Mouse (Mus musculus) liver, embryonic 16.5 days (tissue): ENCODE results near the gene Olfr1360. TPM values are rescaled to one million over a fixed set of nuclear protein-coding genes. Genes with fewer than 3 reads are reported as not detected.

Experiments used
- ATAC-seq: fragments of 200-750 bp; cut with Nextera tagmentation; 2 replicates; pipeline ENCODE4 v1.8.0; 2017; ENCODE audit warnings: low read depth, mild to moderate bottlenecking, moderate number of reproducible peaks, moderate library complexity
- H3K27ac ChIP-seq: fragments of 300-500 bp; sonication (generic); 2 replicates; pipeline ENCODE4 v1.5.1; 2014; ENCODE audit warnings: mild to moderate bottlenecking, low read length
- H3K27me3 ChIP-seq: fragments of 300-500 bp; sonication (generic); 2 replicates; pipeline ENCODE4 v1.6.1; 2014; ENCODE audit warnings: low read depth, low read length, mixed read lengths; ENCODE audit not compliant: control insufficient read depth, insufficient read depth
- H3K36me3 ChIP-seq: fragments of 300-500 bp; sonication (generic); 2 replicates; pipeline ENCODE4 v1.6.1; 2014; ENCODE audit warnings: mild to moderate bottlenecking; ENCODE audit not compliant: control insufficient read depth, insufficient read depth
- H3K4me1 ChIP-seq: fragments of 300-500 bp; sonication (generic); 2 replicates; pipeline ENCODE4 v1.6.1; 2014; ENCODE audit warnings: low read depth, low read length, mixed read lengths; ENCODE audit not compliant: control insufficient read depth
- H3K4me2 ChIP-seq: fragments of 300-500 bp; sonication (generic); 2 replicates; pipeline ENCODE4 v1.6.1; 2014; ENCODE audit warnings: low read depth, low read length, mixed read lengths
- H3K4me3 ChIP-seq: fragments of 300-500 bp; sonication (generic); 2 replicates; pipeline ENCODE4 v1.5.1; 2014; ENCODE audit warnings: low read depth, mild to moderate bottlenecking, low read length
- H3K9ac ChIP-seq: fragments of 300-500 bp; sonication (generic); 2 replicates; pipeline ENCODE4 v1.6.1; 2014; ENCODE audit warnings: low read depth, low read length
- H3K9me3 ChIP-seq: fragments of 300-500 bp; sonication (generic); replicated peaks from 2 replicates; pipeline ENCODE4 v1.6.1; 2016; ENCODE audit warnings: low read length; ENCODE audit not compliant: control insufficient read depth
- WGBS: fragments of 180-500 bp; shearing (Covaris S2); extraction: QIAGEN DNeasy Blood & Tissue Kit; methylation state at CpG from one replicate; pipeline ENCODE4 v1.1.7; 2014; ENCODE audit not compliant: insufficient replicate concordance; 5-methylcytosine and 5-hydroxymethylcytosine counted together
- microRNA-seq: library from miRNA; unstranded; fragments of <30 nt; microRNA quantifications from one replicate; pipeline ENCODE4, GENCODE M21; 2016
- polyA plus RNA-seq: library from polyadenylated mRNA; unstranded; fragments of >200 nt; fragmentation: Nextera tagmentation; extraction: Ambion mirVana; gene quantifications from 2 replicates; pipeline ENCODE4 v1.2.1, GENCODE M21; 2015

Gene Olfr1360
- polyA plus RNA-seq, 1 experiment from 2014 or later = not detected

GRCm38 (mm10) chr13:21697811-21698210, 20.6 kb upstream of the Olfr1360 start, which contains the start of gene Olfr1359:
Gene Olfr1359, plus strand, starts transcription at chr13:21698111.
- Histone ChIP-seq H3K4me3 (no peak within 1 kb of the TSS), H3K9ac (no peak within 1 kb of the TSS), H3K36me3 (no peaks in the 10 kb centered on the region), H3K27me3 (no peaks in the 10 kb centered on the region), H3K9me3 (no peaks in the 10 kb centered on the region), H3K4me2 (no peak within 1 kb of the TSS), H3K27ac (no peak within 1 kb of the TSS), H3K4me1 (no peaks in the 10 kb centered on the region)
- ATAC-seq = no peak

- H3K27ac ChIP-seq = no peak within 1 kb of the TSS
- 50% methylated on average over 2 of the region's 2 CpGs for WGBS
- H3K4me1 ChIP-seq = no peaks in the 10 kb centered on the region
- H3K9me3 ChIP-seq = no peaks in the 10 kb centered on the region
- no peak within 1 kb of the TSS for H3K9ac ChIP-seq
- H3K4me2 ChIP-seq = no peak within 1 kb of the TSS
- no peaks in the 10 kb centered on the region for H3K27me3 ChIP-seq
- no peaks in the 10 kb centered on the region for H3K36me3 ChIP-seq
- no peak within 1 kb of the TSS for H3K4me3 ChIP-seq
- ATAC-seq = no peak
These were observed 13.9 kb downstream of the Olfr1360 start, which contains the start of gene Olfr1361 for GRCm38 (mm10) chr13:21663286-21663685. Gene Olfr1361, minus strand, starts transcription at chr13:21663386.

- whole genome bisulfite sequencing = 67% methylated on average over 2 of the region's 2 CpGs
- no peak within 1 kb of the TSS for H3K4me2 ChIP-seq
- no peaks in the 10 kb centered on the region for H3K36me3 ChIP-seq
- no peak within 1 kb of the TSS for H3K27ac ChIP-seq
- H3K4me1 ChIP-seq = no peaks in the 10 kb centered on the region
- H3K27me3 ChIP-seq = no peaks in the 10 kb centered on the region
- H3K9ac ChIP-seq = no peak within 1 kb of the TSS
- H3K9me3 ChIP-seq = no peaks in the 10 kb centered on the region
- ATAC-seq = no peak
- H3K4me3 ChIP-seq = no peak within 1 kb of the TSS
These were observed 34.8 kb downstream of the Olfr1360 start, which contains the start of gene Olfr11 for GRCm38 (mm10) chr13:21642418-21642817. Gene Olfr11, minus strand, starts transcription at chr13:21642518.

Small RNAs within 50 kb of the gene (microRNA-seq; reads per million reads assigned to microRNA genes)
- gene Gm44357 (not detected), gene Gm44367 (not detected)

Other genes with a start within 250 kb of the Olfr1360 start
- gene Pgbd1, start 236.3 kb downstream of the Olfr1360 start, polyA plus RNA-seq = 0.82 and 0.97 TPM in 2 replicates
- gene Zscan26, start 223.7 kb downstream of the Olfr1360 start, polyA plus RNA-seq = 12.0 and 13.3 TPM in 2 replicates
- 0.79 and 1.0 TPM in 2 replicates for gene Nkapl, start 208.9 kb downstream of the Olfr1360 start, polyA plus RNA-seq
- 0.44 TPM in 2 replicates for gene Zkscan4, start 198.5 kb downstream of the Olfr1360 start, polyA plus RNA-seq
- gene Gm10065, start 198.0 kb downstream of the Olfr1360 start, polyA plus RNA-seq = not detected in 2 replicates
- 0.62 and 0.70 TPM in 2 replicates for gene AK157302, start 182.2 kb downstream of the Olfr1360 start, polyA plus RNA-seq
- 4.7 and 5.5 TPM in 2 replicates for gene Gm11273, start 176.0 kb downstream of the Olfr1360 start, polyA plus RNA-seq
- 1.0 and 1.2 TPM in 2 replicates for gene Zkscan8, start 146.3 kb downstream of the Olfr1360 start, polyA plus RNA-seq
- gene Olfr1366, start 134.6 kb downstream of the Olfr1360 start, polyA plus RNA-seq = 0.04 TPM in 1 of 2 replicates, not detected in the other
- not detected in 2 replicates for gene Olfr1535, start 117.5 kb downstream of the Olfr1360 start, polyA plus RNA-seq
- gene Olfr1364, start 95.6 kb downstream of the Olfr1360 start, polyA plus RNA-seq = not detected in 2 replicates
- gene Olfr1362, start 63.4 kb downstream of the Olfr1360 start, polyA plus RNA-seq = not detected in 2 replicates
- gene Olfr11, start 34.9 kb downstream of the Olfr1360 start, polyA plus RNA-seq = not detected in 2 replicates
- not detected in 2 replicates for gene Olfr1361, start 14.0 kb downstream of the Olfr1360 start, polyA plus RNA-seq
- not detected in 2 replicates for gene Olfr1359, start 20.7 kb upstream of the Olfr1360 start, polyA plus RNA-seq
- gene Hist1h2bl, start 38.7 kb upstream of the Olfr1360 start, polyA plus RNA-seq = 3.5 and 6.2 TPM in 2 replicates
- 18.6 and 20.0 TPM in 2 replicates for gene Hist1h2ai, start 39.0 kb upstream of the Olfr1360 start, polyA plus RNA-seq
- 4.4 and 13.9 TPM in 2 replicates for gene Hist1h3h, start 40.3 kb upstream of the Olfr1360 start, polyA plus RNA-seq
- 5.9 and 9.8 TPM in 2 replicates for gene Hist1h2bm, start 44.6 kb upstream of the Olfr1360 start, polyA plus RNA-seq
- gene Hist1h4j, start 57.7 kb upstream of the Olfr1360 start, polyA plus RNA-seq = 0.99 and 1.0 TPM in 2 replicates
- gene Hist1h4k, start 73.1 kb upstream of the Olfr1360 start, polyA plus RNA-seq = 5.0 and 6.3 TPM in 2 replicates
- 40.9 and 50.2 TPM in 2 replicates for gene Hist1h2ak, start 76.4 kb upstream of the Olfr1360 start, polyA plus RNA-seq
- gene Hist1h2bn, start 76.7 kb upstream of the Olfr1360 start, polyA plus RNA-seq = 8.1 and 12.9 TPM in 2 replicates
- gene Hist1h1b, start 103.2 kb upstream of the Olfr1360 start, polyA plus RNA-seq = 22.9 and 30.4 TPM in 2 replicates
- 158 and 190 TPM in 2 replicates for gene Hist1h3i, start 106.0 kb upstream of the Olfr1360 start, polyA plus RNA-seq
- gene Hist1h2an, start 109.8 kb upstream of the Olfr1360 start, polyA plus RNA-seq = 10.1 and 14.1 TPM in 2 replicates
- 3.8 and 7.6 TPM in 2 replicates for gene Hist1h2bp, start 110.1 kb upstream of the Olfr1360 start, polyA plus RNA-seq
- 25.4 and 31.7 TPM in 2 replicates for gene Hist1h2bq, start 132.8 kb upstream of the Olfr1360 start, polyA plus RNA-seq
- 2.1 TPM in 1 of 2 replicates, not detected in the other for gene Hist1h2ao, start 133.1 kb upstream of the Olfr1360 start, polyA plus RNA-seq
- not detected in 2 replicates for gene Hist1h4m, start 134.3 kb upstream of the Olfr1360 start, polyA plus RNA-seq
- 25.5 and 40.3 TPM in 2 replicates for gene Hist1h4n, start 154.8 kb upstream of the Olfr1360 start, polyA plus RNA-seq
- gene Hist1h2ap, start 156.1 kb upstream of the Olfr1360 start, polyA plus RNA-seq = 3,914 and 4,206 TPM in 2 replicates
- gene Hist1h2br, start 156.3 kb upstream of the Olfr1360 start, polyA plus RNA-seq = 24.7 and 33.6 TPM in 2 replicates